Mouse (Mus musculus): ENCODE data around the gene Lpin3.

DNA sequence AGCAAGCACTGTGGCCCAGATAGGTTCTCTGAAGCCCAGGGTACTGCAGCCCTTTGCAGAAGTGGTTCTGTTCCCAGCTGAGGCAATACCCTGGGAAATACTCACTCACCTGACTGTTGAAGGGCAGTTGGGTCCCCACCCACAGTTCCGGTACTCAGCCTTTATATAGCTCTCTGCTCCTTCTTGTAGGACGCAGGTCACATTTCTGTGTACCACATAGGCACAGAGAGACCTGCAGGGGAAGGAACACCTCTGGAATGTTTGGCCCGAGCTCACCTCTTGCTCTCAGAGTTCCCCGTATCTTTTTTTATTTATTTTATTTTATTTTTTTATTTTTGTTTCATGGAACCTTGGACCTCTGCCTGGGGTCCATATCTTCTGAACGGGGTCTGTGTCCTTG is 30.2 kb downstream of the Lpin3 start:
- TF ChIP-seq POLR2A (IDR thresholded peaks at IDR 0.05; ENCODE audit: low read depth, low read length) (no peak), CTCF (IDR thresholded peaks at IDR 0.05; ENCODE audit: borderline replicate concordance, insufficient read depth, low read length) (no peak)

All from embryonic fibroblast, embryonic 13.5 days (primary cell).